Mouse (Mus musculus): ENCODE measurements around the gene Gabpa.

Gabpa gene

GRCm38 (mm10) chr16:84864656-84865055 lies 29.9 kb downstream of the Gabpa start:
- DNase-seq (ENCODE audit: low spot score in 2 of 2): no peak

GRCm38 (mm10) chr16:84873805-84874204 lies 39.1 kb downstream of the Gabpa start:
- no peak for DNase-seq (ENCODE audit: low spot score in 2 of 2)

- DNase-seq (ENCODE audit: low spot score in 2 of 2): no peak
Measured at GRCm38 (mm10) chr16:84875012-84875717, 40.4 kb downstream of the Gabpa start.

- DNase-seq (ENCODE audit: low spot score in 2 of 2): no peak
Measured at GRCm38 (mm10) chr16:84875718-84876035, 41.0 kb downstream of the Gabpa start.

- DNase-seq (ENCODE audit: low spot score in 2 of 2): no peak
Measured at GRCm38 (mm10) chr16:84876082-84876481, 41.4 kb downstream of the Gabpa start.

GRCm38 (mm10) chr16:84879146-84879545 lies 44.4 kb downstream of the Gabpa start:
- peak in 1 of 2 experiments; percentile 53 for DNase-seq (ENCODE audit: low spot score in 2 of 2)

- no peak for DNase-seq (ENCODE audit: low spot score in 2 of 2)
Measured at GRCm38 (mm10) chr16:84881168-84881567, 46.4 kb downstream of the Gabpa start.

GRCm38 (mm10) chr16:84881754-84882321 lies 47.1 kb downstream of the Gabpa start:
- DNase-seq (ENCODE audit: low spot score in 2 of 2): no peak

GRCm38 (mm10) chr16:84884572-84884971 lies 49.8 kb downstream of the Gabpa start:
- DNase-seq (ENCODE audit: low spot score in 2 of 2): no peak

- no peak for DNase-seq (ENCODE audit: low spot score in 2 of 2)
Measured at GRCm38 (mm10) chr16:84902995-84903394, 68.3 kb downstream of the Gabpa start.

- DNase-seq (ENCODE audit: low spot score in 2 of 2): no peak
Measured at GRCm38 (mm10) chr16:84911477-84912165, 76.9 kb downstream of the Gabpa start.
